Mouse (Mus musculus) mouse embryonic stem cell (cell line): ENCODE data around the gene Rnf214.
"Not testable (repeated sequence)": the region's sequence is repeated elsewhere in the genome, so short reads cannot be mapped to it uniquely, and the experiment has no call there.

Experiments used
- in situ Hi-C, 2 experiments: fragments of 300-500 bp; cut with MboI; formaldehyde crosslinking; loops; 1 replicate in 1 of 2; 3 replicates in 1 of 2; pipeline ENCODE4 v1.14.3; 2019 to 2020; ENCODE audit warnings: low sequenced_read_pairs in 2 of 2, low pct_unique_long_range_greater_than_20kb in 1 of 2, mixed read lengths in 1 of 2; ENCODE audit not compliant: unreplicated experiment in 1 of 2

Rnf214 gene

GRCm38 (mm10) chr9:45861813-45862212, 44.9 kb downstream of the Rnf214 start:
- in situ Hi-C loops, result no loop called here

- in situ Hi-C loops, result no loop called here
Observed at GRCm38 (mm10) chr9:45859364-45859763, 47.3 kb downstream of the Rnf214 start.

GRCm38 (mm10) chr9:45854136-45854535, 52.6 kb downstream of the Rnf214 start:
- in situ Hi-C loops, result no loop called here

- in situ Hi-C loops, result no loop called here
Observed at GRCm38 (mm10) chr9:45853695-45854094, 53.0 kb downstream of the Rnf214 start.

- in situ Hi-C loops, result no loop called here
Observed at GRCm38 (mm10) chr9:45851776-45852175, 54.9 kb downstream of the Rnf214 start.

- in situ Hi-C loops, result no loop called here
Observed at GRCm38 (mm10) chr9:45851330-45851729, 55.4 kb downstream of the Rnf214 start.

- in situ Hi-C loops, result no loop called here
Observed at GRCm38 (mm10) chr9:45850528-45851155, 56.1 kb downstream of the Rnf214 start.

GRCm38 (mm10) chr9:45849528-45850408, 56.9 kb downstream of the Rnf214 start:
- in situ Hi-C loops, result no loop called here

- in situ Hi-C loops, result no loop called here
Observed at GRCm38 (mm10) chr9:45846891-45847460, 59.7 kb downstream of the Rnf214 start.

- in situ Hi-C loops, result not testable (repeated sequence)
Observed at GRCm38 (mm10) chr9:45846176-45846575, 60.5 kb downstream of the Rnf214 start.

GRCm38 (mm10) chr9:45845541-45845940, 61.2 kb downstream of the Rnf214 start:
- in situ Hi-C loops, result no loop called here

GRCm38 (mm10) chr9:45843780-45844179, 62.9 kb downstream of the Rnf214 start:
- in situ Hi-C loops, result no loop called here

- in situ Hi-C loops, result no loop called here
Observed at GRCm38 (mm10) chr9:45843007-45843406, 63.7 kb downstream of the Rnf214 start.

- in situ Hi-C loops, result no loop called here
Observed at GRCm38 (mm10) chr9:45841458-45841857, 65.3 kb downstream of the Rnf214 start.

GRCm38 (mm10) chr9:45840331-45840730, 66.4 kb downstream of the Rnf214 start:
- in situ Hi-C loops, result no loop called here

GRCm38 (mm10) chr9:45839982-45840300, 66.8 kb downstream of the Rnf214 start:
- in situ Hi-C loops, result no loop called here

- in situ Hi-C loops, result no loop called here
Observed at GRCm38 (mm10) chr9:45839139-45839981, 67.4 kb downstream of the Rnf214 start.

GRCm38 (mm10) chr9:45838434-45839138, 68.1 kb downstream of the Rnf214 start, which contains the start of gene Bace1:
TSS of gene Bace1 (plus strand) at chr9:45838580.
- in situ Hi-C loops, result no loop called here
